20 mouse cellular contexts compared by ENCODE assay signal in genomic region chr13:111356520-111357456, GRCm38 (mm10).
DNase-seq lines count a peak whose midpoint lies in the region; ATAC-seq lines count a peak whose summit lies in the region.
"Had no signal": no experiment of that assay in that cellular context is flagged by ENCODE, and none has a peak within 500 bp of the region (broad histone marks: within the 10 kb centered on the region; RNA-seq: fewer than 3 reads in every experiment).

No protein-coding gene starts in this region.

- H3K4me2 ChIP-seq in hindbrain, embryonic 11.5 days (replicated peaks; ENCODE audit: low read depth, low read length), result no peak overlapping the region
- H3K4me2 ChIP-seq: embryonic facial prominence, embryonic 12.5 days; neural tube, embryonic 13.5 days had no signal

- H3K9me3 ChIP-seq in hindbrain, embryonic 11.5 days (ENCODE audit: control insufficient read depth, low read length), result no peaks in the 10 kb centered on the region
- H3K9me3 ChIP-seq: embryonic facial prominence, embryonic 12.5 days; neural tube, embryonic 13.5 days had no signal

- H3K4me1 ChIP-seq in hindbrain, embryonic 11.5 days (replicated peaks; ENCODE audit: control insufficient read depth, insufficient read depth, low read length), result no peaks in the 10 kb centered on the region
- H3K4me1 ChIP-seq: embryonic facial prominence, embryonic 12.5 days; neural tube, embryonic 13.5 days had no signal

- H3K27me3 ChIP-seq in hindbrain, embryonic 11.5 days (ENCODE audit: control insufficient read depth, insufficient read depth, low read length), result no peaks in the 10 kb centered on the region
- H3K27me3 ChIP-seq: CH12.LX; embryonic facial prominence, embryonic 12.5 days; neural tube, embryonic 13.5 days had no signal

- H3K27ac ChIP-seq in hindbrain, embryonic 11.5 days (ENCODE audit: low read depth, low read length), result no peak overlapping the region
- H3K27ac ChIP-seq: embryonic facial prominence, embryonic 12.5 days; hindbrain, postnatal 0 days; neural tube, embryonic 13.5 days had no signal

- H3K4me3 ChIP-seq in hindbrain, embryonic 11.5 days (ENCODE audit: low read depth, low read length), result no peak overlapping the region
- H3K4me3 ChIP-seq: embryonic facial prominence, embryonic 12.5 days; neural tube, embryonic 13.5 days had no signal

- DNase-seq in frontal cortex, postnatal 25 days (ENCODE audit: low spot score in 2 of 2), result no peak
- peak; percentile 58 for DNase-seq in brain, adult 2 months (ENCODE audit: low read depth, low spot score)
- peak; percentile 22 for DNase-seq in left cerebral cortex, postnatal 36 days (ENCODE audit: low spot score in 2 of 2)
- DNase-seq in right cerebral cortex, postnatal 36 days (ENCODE audit: low spot score in 2 of 2), result peak; percentile 8 to 28
- DNase-seq in hindbrain, embryonic 11.5 days (ENCODE audit: low spot score), result no peak
- no peak for DNase-seq in cerebellum, adult 11-12 months
- DNase-seq: adrenal gland, postnatal 36 days; cerebellum, adult 9-11 months; gastrocnemius, postnatal 14 days; kidney, adult 11 months; kidney, postnatal 10 days; liver, postnatal 0 days; lung, postnatal 10 days; midbrain, embryonic 14.5 days; thymus, postnatal 25 days had no signal

- 83% methylated on average over 9 of the region's 9 CpGs for WGBS in hindbrain, embryonic 11.5 days

- ATAC-seq in frontal cortex, adult (ENCODE audit: low TSS enrichment), result peak; percentile 89
- ATAC-seq in hindbrain, embryonic 11.5 days (ENCODE audit: low FRiP score), result no peak
- ATAC-seq: hindbrain, postnatal 0 days; liver, postnatal 0 days had no signal

- intact Hi-C loops in left cerebral cortex, postnatal 36 days (cut with DNase I), result loop anchor here (1.0 kb wide), 1 partner anchor 39 kb away; no protein-coding TSS in a partner anchor

- no peak overlapping the region for H3K9ac ChIP-seq in hindbrain, embryonic 11.5 days (ENCODE audit: low read depth, low read length)
- H3K9ac ChIP-seq: embryonic facial prominence, embryonic 12.5 days; liver, postnatal 0 days; neural tube, embryonic 13.5 days had no signal

- H3K36me3 ChIP-seq in hindbrain, embryonic 11.5 days (ENCODE audit: control insufficient read depth, insufficient read depth, low read length), result no peaks in the 10 kb centered on the region
- H3K36me3 ChIP-seq: embryonic facial prominence, embryonic 12.5 days; neural tube, embryonic 13.5 days had no signal

Comparison
In these comparisons a context has a peak if more than half of its experiments do, and no peak if none do; other contexts are left out.
1. DNase-seq: peak in brain, adult 2 months (single experiment), left cerebral cortex, postnatal 36 days (2 of 2) and right cerebral cortex, postnatal 36 days (2 of 2); none in frontal cortex, postnatal 25 days (0 of 2), hindbrain, embryonic 11.5 days (single experiment) and cerebellum, adult 11-12 months (single experiment).